Mouse (Mus musculus) forebrain, embryonic 14.5 days (tissue): ENCODE data around the gene Bcl7c. TPM values are rescaled to one million over a fixed set of nuclear protein-coding genes. Genes with fewer than 3 reads are reported as not detected.
"Not testable (repeated sequence)": the region's sequence is repeated elsewhere in the genome, so short reads cannot be mapped to it uniquely, and the experiment has no call there.

Experiments used
- ATAC-seq: fragments of 200-750 bp; cut with Nextera tagmentation; 2 replicates; pipeline ENCODE4 v1.8.0; 2017; ENCODE audit warnings: mild to moderate bottlenecking, moderate library complexity
- DNase-seq: peaks from one replicate; pipeline ENCODE4 v3.0.0-alpha.2; 2015; ENCODE audit warnings: low spot score
- H3K27ac ChIP-seq: fragments of 300-500 bp; sonication (generic); 2 replicates; pipeline ENCODE4 v1.5.1; 2014; ENCODE audit warnings: low read depth, mild to moderate bottlenecking, control low read depth, low read length, moderate library complexity
- H3K27me3 ChIP-seq: fragments of 300-500 bp; sonication (generic); replicated peaks from 2 replicates; pipeline ENCODE4 v1.6.1; 2014; ENCODE audit warnings: low read length, control low read depth, mixed read lengths; ENCODE audit not compliant: control insufficient read depth, insufficient read depth
- H3K36me3 ChIP-seq: fragments of 300-500 bp; sonication (generic); 2 replicates; pipeline ENCODE4 v1.6.1; 2014; ENCODE audit warnings: low read length, control low read depth; ENCODE audit not compliant: control insufficient read depth, insufficient read depth
- H3K4me1 ChIP-seq: fragments of 300-500 bp; sonication (generic); 2 replicates; pipeline ENCODE4 v1.6.1; 2014; ENCODE audit warnings: antibody characterized with exemption, low read length, control low read depth; ENCODE audit not compliant: control insufficient read depth, insufficient read depth
- H3K4me2 ChIP-seq: fragments of 300-500 bp; sonication (generic); 2 replicates; pipeline ENCODE4 v1.6.1; 2014; ENCODE audit warnings: mild to moderate bottlenecking, control low read depth, low read length
- H3K4me3 ChIP-seq: fragments of 300-500 bp; sonication (generic); 2 replicates; pipeline ENCODE4 v1.5.1; 2014; ENCODE audit warnings: low read depth, low read length, control low read depth
- H3K9ac ChIP-seq: fragments of 300-500 bp; sonication (generic); 2 replicates; pipeline ENCODE4 v1.6.1; 2014; ENCODE audit warnings: mild to moderate bottlenecking, low read length, control low read depth, moderate library complexity
- H3K9me3 ChIP-seq: fragments of 300-500 bp; sonication (generic); replicated peaks from 2 replicates; pipeline ENCODE4 v1.6.1; 2016; ENCODE audit warnings: low read length, control low read depth, mixed read lengths; ENCODE audit not compliant: control insufficient read depth
- WGBS: fragments of 180-500 bp; shearing (Covaris S2); extraction: QIAGEN DNeasy Blood & Tissue Kit; methylation state at CpG from one replicate; pipeline ENCODE4 v1.1.7; 2014; 5-methylcytosine and 5-hydroxymethylcytosine counted together
- polyA plus RNA-seq: library from polyadenylated mRNA; unstranded; fragments of >200 nt; fragmentation: Nextera tagmentation; extraction: Ambion mirVana; gene quantifications from 2 replicates; pipeline ENCODE4 v1.2.1, GENCODE M21; 2014

The Bcl7c gene
- polyA plus RNA-seq, 1 experiment from 2014 or later = 45.7 TPM

DNA sequence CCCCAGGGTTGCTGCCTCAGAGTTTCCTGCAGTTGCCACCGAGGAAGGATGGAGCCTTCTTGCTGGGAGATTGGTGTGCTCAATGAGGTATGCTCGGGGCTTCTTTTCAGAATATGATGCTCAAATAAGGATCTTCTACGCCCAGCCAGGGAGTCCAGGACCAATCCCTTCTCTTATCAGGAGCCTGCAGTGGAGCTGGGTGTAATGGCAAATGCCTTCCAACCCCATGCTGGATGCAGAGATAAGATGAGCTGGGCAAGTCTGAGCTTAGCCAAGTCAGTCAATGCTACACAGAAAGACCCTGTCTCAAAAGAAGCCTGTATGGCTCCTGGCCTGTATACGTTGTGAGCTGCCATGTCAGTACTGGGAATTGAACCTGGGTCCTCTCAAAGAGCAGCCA, 82.3 kb downstream of the Bcl7c start:
- no peaks in the 10 kb centered on the region for H3K36me3 ChIP-seq
- no peak overlapping the region for H3K4me2 ChIP-seq
- H3K4me3 ChIP-seq = no peak overlapping the region
- H3K4me1 ChIP-seq = no peaks in the 10 kb centered on the region
- H3K27me3 ChIP-seq = no peaks in the 10 kb centered on the region
- WGBS = 91% methylated on average over 4 of the region's 4 CpGs
- H3K9me3 ChIP-seq = no peaks in the 10 kb centered on the region
- ATAC-seq (no peak), DNase-seq (no peak)
- H3K27ac ChIP-seq = no peak overlapping the region
- H3K9ac ChIP-seq = no peak overlapping the region

DNA sequence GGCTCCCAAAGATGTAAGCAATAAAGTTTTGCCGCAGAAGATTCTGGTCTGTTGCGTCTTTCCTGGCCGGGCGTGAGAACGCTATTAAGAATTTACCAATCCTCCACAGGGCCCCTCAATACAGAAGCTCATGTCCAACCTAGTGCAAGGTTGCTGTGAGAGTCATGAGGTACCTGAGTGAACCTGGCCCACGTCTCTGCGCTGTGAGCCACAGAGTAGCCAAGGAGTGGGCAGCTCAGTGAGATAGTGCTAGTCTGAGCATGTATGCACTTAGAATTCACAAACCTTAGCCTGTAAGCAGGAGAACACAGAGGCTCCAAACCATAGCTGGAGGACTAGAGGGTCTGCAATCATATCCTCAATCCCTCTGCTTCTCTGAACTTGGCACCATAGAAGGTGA, 82.7 kb downstream of the Bcl7c start:
- H3K27me3 ChIP-seq = no peaks in the 10 kb centered on the region
- no peak overlapping the region for H3K4me2 ChIP-seq
- ATAC-seq = no peak
- no peak overlapping the region for H3K9ac ChIP-seq
- no peaks in the 10 kb centered on the region for H3K4me1 ChIP-seq
- no peak overlapping the region for H3K27ac ChIP-seq
- H3K9me3 ChIP-seq = no peaks in the 10 kb centered on the region
- H3K36me3 ChIP-seq = no peaks in the 10 kb centered on the region
- DNase-seq = no peak
- no peak overlapping the region for H3K4me3 ChIP-seq
- 98% methylated on average over 7 of the region's 7 CpGs for WGBS

DNA sequence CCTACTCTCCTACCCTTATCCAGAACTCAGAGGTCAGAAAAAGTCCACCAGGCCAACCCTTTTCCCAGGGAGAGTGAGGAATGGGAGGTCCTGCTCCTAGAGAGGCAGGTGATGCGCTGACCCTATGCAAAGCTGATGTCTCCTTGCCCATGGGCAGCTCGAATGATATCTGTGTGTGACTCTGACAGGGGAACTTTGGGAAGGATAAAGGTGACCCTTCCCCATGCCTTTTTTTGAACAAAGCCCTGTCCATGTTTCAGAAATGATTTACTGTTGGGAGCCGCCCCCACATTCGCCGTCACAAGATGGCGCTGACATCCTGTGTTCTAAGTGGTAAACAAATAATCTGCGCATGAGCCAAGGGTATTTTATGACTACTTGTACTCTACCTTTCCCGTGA, 90.3 kb downstream of the Bcl7c start:
- H3K9me3 ChIP-seq, H3K27me3 ChIP-seq: not testable (repeated sequence)

DNA sequence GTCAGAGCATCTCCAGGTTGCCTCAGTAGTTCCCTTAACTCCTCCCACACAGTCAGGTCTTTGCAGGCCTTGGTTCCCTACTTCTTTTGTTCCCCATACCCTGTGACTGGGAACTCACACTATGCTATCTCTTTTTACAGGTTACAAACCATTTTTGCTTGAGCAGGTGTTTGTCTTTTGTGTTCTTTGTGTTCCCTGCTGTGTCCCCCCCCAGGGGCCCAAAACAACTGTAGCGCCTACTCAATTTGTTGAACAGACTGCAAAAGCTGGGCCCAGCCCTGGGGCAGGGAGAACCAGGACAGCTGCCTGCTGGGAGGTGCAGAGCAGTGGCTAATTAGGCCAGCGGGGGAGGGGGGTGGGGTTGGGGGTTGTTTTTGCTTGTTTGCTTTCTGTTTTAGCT, 90.8 kb downstream of the Bcl7c start:
- ATAC-seq (no peak), DNase-seq (no peak)
- peaks cover 17% of the 10 kb centered on the region for H3K4me1 ChIP-seq
- no peaks in the 10 kb centered on the region for H3K36me3 ChIP-seq
- no peak overlapping the region for H3K4me2 ChIP-seq
- H3K4me3 ChIP-seq = no peak overlapping the region
- WGBS = 9% methylated on average over 2 of the region's 2 CpGs
- H3K9me3 ChIP-seq = no peaks in the 10 kb centered on the region
- 0 out of 2 replicates have a peak overlapping the region, but pooled peaks have one; percentile 8 for H3K9ac ChIP-seq
- H3K27ac ChIP-seq = no peak overlapping the region; the same call in 1 of the 2 replicates
- H3K27me3 ChIP-seq = no peaks in the 10 kb centered on the region

More for the DNA sequence above, 90.3 kb downstream of the Bcl7c start:
- WGBS = 79% methylated on average over 7 of the region's 8 CpGs
- H3K4me2 ChIP-seq, H3K36me3 ChIP-seq, H3K9ac ChIP-seq, DNase-seq, H3K27ac ChIP-seq, ATAC-seq, H3K4me3 ChIP-seq: not testable (repeated sequence)
- peaks cover 17% of the 10 kb centered on the region for H3K4me1 ChIP-seq

DNA sequence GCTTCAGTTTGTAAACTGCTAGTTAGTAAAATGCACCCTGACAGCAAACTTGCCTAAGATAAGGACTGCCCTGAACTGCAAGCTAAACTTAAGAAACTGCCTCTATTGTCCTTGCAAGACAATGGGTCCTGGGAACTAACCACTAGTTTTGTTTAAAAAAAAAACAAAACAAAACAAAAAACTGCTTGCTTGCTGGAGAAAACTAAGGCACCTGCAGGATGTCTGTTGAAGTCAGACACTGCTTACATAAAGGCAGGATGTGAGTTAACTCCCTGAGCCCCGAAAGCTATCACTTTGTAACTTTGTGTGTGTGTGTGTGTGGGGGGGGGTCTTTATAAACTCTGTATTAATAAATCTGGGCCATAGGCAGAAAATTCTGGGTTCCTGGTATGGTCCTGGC, 91.9 kb downstream of the Bcl7c start:
- Histone ChIP-seq H3K4me2 (no peak overlapping the region), H3K27me3 (no peaks in the 10 kb centered on the region), H3K9ac (no peak overlapping the region), H3K9me3 (no peaks in the 10 kb centered on the region), H3K4me3 (no peak overlapping the region), H3K36me3 (peaks cover 9% of the 10 kb centered on the region), H3K27ac (no peak overlapping the region), H3K4me1 (peaks cover 17% of the 10 kb centered on the region)
- DNase-seq (no peak), ATAC-seq (no peak)
- 82% methylated on average over 1 of the region's 1 CpGs for WGBS

DNA sequence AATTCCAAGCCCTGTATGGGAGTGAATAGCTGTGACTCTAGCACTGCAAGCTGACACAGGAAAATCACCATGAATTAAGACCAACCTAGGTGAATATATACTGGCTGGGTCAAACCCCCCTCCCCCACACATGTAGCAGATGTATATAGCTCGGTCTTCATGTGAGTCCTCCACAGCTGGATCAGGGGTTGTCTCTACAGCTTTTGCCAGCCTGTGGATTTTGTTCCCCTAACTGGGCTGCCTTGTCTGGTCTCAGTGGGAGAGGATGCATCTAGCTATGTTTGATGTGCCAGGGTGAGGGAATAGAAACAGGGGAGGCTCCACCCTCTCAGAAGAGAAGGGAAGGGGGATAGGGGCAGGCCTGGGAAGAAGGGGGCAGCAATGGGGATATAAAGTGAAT, 92.4 kb downstream of the Bcl7c start:
- H3K9ac ChIP-seq = peak overlapping the region; percentile 95; the same call in 1 of the 2 replicates
- H3K4me2 ChIP-seq = peak overlapping the region; percentile 85; the same call in 1 of the 2 replicates
- ATAC-seq (no peak), DNase-seq (no peak)
- peak overlapping the region; percentile 99; the same call in 1 of the 2 replicates for H3K4me3 ChIP-seq
- no peak overlapping the region for H3K27ac ChIP-seq
- H3K36me3 ChIP-seq = peaks cover 14% of the 10 kb centered on the region
- WGBS = 81% methylated on average over 1 of the region's 1 CpGs
- H3K9me3 ChIP-seq = no peaks in the 10 kb centered on the region
- peaks cover 17% of the 10 kb centered on the region for H3K4me1 ChIP-seq
- no peaks in the 10 kb centered on the region for H3K27me3 ChIP-seq

DNA sequence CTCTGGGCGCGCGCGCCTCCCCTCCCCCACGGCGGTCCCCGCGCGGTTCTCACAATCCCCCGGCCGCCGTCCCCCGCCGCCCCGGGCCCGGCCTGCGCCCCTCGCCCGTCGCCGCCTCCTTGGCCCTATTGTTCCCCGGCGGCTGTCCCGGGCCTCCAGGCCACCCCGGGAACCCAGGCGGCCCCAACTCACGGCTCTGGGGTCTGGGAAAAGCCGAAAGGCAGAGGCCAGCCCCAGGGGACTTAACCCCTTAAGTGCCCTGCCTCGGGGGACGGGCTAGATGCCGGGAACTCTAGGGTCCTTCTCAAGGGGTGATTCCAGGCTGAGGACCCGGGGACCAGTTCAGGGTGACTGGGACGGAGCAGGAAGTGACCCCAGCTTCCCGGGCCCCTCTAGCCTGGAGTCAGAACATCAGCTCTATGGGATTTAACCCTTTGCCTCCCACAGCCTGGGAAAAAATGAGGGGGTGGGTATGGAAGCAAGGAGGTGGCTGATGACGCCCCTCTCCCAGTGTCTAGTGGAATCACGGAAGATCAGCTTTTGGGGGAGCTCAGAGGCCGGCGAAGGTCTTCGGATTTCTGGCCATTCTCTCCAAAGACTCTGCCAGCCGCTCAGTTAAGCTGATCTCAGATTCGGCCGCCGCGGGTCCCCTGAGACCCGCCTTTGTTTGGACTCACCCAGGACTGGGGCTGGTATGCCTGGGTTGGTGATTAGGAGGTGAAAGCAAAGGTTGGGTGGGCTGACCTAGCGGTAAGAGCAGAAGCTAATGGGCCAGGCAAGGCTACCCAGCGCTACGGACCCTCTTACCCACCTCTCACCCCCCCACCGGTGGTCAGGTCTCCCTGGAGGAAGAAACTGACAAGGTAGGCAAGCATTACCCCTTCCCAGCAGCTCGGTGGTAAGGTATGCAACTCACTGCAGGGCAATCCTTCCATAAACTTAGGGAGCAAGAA, 93.6 kb downstream of the Bcl7c start, which contains the start of gene Zfp629:
Gene Zfp629 (minus strand): TSS at position 907 of the 953 bp plus-strand sequence.
- Histone ChIP-seq H3K4me1 (peaks cover 17% of the 10 kb centered on the region), H3K4me3 (peak within 1 kb of the TSS; percentile 99), H3K36me3 (peaks cover 26% of the 10 kb centered on the region), H3K4me2 (peak within 1 kb of the TSS; percentile 85), H3K9ac (peak within 1 kb of the TSS; percentile 95), H3K27me3 (no peaks in the 10 kb centered on the region), H3K9me3 (no peaks in the 10 kb centered on the region), H3K27ac (peak within 1 kb of the TSS; percentile 70)
- DNase-seq (peak; percentile 92), ATAC-seq (peak; percentile 90)
- 0% methylated on average over 38 of the region's 50 CpGs for WGBS

DNA sequence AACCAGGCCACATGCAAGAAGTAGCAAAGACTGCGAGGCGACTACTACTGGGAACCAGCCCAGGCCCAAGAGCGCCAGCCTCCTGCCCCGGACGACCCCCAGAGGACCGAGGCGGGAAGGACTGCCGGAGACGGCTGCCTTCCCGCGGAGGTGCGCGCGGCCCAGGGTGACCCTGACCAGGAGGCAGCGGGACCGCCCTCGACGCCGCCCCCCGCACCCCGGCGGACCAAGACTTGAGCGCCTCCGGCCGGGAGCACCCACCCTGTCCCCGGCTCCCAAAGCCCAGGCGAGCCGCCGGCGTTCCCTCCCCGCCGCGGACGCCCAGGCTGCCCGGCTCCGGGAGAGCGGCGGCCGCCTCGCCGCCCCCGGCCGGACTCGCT, 94.2 kb downstream of the Bcl7c start:
- DNase-seq (no peak), ATAC-seq (peak; percentile 47)
- no peaks in the 10 kb centered on the region for H3K9me3 ChIP-seq
- peak overlapping the region; percentile 99 for H3K4me3 ChIP-seq
- peaks cover 33% of the 10 kb centered on the region for H3K36me3 ChIP-seq
- H3K4me2 ChIP-seq = peak overlapping the region; percentile 85
- H3K4me1 ChIP-seq = peaks cover 17% of the 10 kb centered on the region
- H3K9ac ChIP-seq = peak overlapping the region; percentile 95
- H3K27me3 ChIP-seq = no peaks in the 10 kb centered on the region
- 1% methylated on average over 30 of the region's 44 CpGs for WGBS
- H3K27ac ChIP-seq = peak overlapping the region; percentile 70

DNA sequence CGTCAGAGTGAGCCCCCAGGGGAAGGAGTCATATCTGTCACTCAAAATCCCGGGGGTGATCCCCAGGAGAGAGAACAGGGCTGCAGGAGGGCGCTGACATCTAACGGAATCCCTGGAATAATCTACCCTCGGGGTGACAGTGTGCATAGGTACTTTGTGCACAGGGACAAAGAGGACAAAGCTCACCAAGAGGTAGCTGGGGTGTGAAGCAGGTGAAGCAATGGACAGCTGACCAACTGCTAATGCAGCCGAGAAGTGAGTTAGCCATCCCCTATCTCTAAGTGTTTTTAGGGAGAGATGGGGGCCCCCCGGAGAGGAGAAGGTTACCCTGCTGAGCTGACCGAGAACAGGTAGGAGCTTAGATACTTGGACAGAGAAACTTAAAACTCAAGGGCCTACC, 94.6 kb downstream of the Bcl7c start:
- no peaks in the 10 kb centered on the region for H3K9me3 ChIP-seq

More for the DNA sequence above, 94.6 kb downstream of the Bcl7c start:
- H3K36me3 ChIP-seq = peaks cover 37% of the 10 kb centered on the region
- peak overlapping the region; percentile 70; the same call in 1 of the 2 replicates for H3K27ac ChIP-seq
- 15% methylated on average over 8 of the region's 8 CpGs for WGBS
- H3K4me3 ChIP-seq = peak overlapping the region; percentile 99
- H3K9ac ChIP-seq = peak overlapping the region; percentile 95
- peak overlapping the region; percentile 85 for H3K4me2 ChIP-seq
- H3K4me1 ChIP-seq = peaks cover 17% of the 10 kb centered on the region
- ATAC-seq (no peak), DNase-seq (no peak)
- H3K27me3 ChIP-seq = no peaks in the 10 kb centered on the region
